Mouse (Mus musculus) testis, postnatal 10 days (tissue): Measurements from ENCODE around the gene Ftl1.
A peak's percentile ranks its signal among the peaks of the same experiment; 100 is the strongest.

Experiments
- DNase-seq: peaks from one replicate; pipeline ENCODE4 v3.0.0; 2021; ENCODE audit warnings: low spot score

Ftl1 gene

DNA sequence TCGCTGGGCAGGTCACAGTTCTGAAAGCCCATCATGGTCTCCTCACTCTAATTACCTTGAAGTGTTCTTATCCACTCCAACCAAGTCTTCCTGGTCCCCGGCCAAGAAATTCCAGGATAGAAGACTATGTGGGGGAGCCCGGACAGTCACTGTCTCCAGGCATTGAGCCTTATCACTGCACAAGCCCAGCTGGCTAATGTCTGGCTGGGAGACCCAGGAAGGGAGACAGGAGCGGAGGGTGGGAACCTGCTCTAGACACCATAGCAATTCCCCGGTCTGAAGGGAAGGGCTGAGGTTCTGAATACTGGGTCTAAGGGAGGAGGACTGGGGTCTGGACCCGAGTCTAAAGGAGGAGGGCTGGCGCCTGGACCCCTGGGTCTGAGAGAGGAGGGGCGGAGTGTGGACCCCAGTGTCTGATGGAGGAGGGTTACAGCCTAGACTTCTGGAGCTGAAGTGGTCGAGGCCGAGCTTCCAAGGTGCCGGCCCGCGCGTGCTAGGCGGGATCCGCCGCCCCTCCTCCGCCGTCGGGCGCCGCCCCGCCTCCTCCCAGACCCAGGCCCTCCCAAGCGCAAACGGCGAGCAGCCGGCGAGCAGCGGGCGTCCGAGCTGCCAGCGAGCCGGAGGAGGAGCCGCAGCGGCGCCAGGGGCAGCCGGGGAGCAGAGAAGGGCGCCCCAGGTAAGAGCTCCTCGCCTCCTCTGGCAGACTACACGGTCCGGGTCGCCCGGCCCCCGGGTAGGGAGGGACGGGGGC lies 46.4 kb downstream of the Ftl1 start, which contains the start of gene Ntf5:
TSS of gene Ntf5 (plus strand) at position 583 of the 751 bp plus-strand sequence.
- peak; percentile 88 for DNase-seq

DNA sequence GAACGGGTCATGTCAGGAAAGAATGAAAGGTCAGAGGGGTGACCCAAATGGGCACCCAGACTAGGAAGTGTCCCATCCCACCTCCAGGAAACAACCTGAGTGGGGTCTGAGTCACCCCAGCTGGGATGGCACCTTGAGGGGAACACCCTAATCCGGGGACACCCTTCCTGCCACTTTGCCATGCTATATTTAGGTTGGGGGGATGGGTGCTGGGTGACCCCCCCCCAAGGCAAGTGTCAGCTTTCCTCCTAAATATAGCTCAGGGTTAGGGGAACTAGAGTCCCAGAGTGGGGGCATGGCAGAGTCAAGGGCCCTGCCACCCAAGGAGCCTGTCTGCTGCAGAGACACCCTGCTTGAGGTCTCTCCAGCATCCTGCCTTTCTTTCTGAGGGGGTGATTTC lies 47.3 kb downstream of the Ftl1 start:
- DNase-seq, result no peak

DNA sequence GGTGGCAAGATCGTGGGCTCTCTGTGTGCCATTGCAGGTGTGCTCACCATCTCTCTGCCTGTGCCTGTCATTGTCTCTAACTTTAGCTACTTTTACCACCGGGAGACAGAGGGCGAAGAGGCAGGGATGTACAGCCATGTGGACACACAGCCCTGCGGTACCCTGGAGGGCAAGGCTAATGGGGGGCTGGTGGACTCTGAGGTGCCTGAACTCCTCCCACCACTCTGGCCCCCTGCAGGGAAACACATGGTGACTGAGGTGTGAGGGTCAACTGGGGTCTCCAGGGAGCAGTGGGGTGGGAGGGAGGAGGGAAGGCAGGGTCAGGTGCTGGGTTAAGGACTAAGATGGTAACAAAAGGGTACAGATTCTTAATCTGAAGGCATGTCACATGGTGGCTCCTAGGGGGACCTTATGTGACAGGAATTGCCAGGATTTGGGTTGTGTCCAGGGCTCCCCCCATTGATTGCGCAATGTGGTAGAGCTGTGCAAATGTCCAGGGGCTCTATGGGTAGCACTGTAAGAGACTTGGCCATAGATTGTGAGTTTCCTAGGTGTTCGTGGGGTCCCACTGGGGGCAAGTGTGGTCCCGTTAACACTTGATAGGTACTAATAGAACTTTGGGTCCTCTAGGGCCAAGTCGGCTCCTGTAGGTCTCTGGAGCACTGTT lies 50.1 kb downstream of the Ftl1 start:
- peak; percentile 39 for DNase-seq

DNA sequence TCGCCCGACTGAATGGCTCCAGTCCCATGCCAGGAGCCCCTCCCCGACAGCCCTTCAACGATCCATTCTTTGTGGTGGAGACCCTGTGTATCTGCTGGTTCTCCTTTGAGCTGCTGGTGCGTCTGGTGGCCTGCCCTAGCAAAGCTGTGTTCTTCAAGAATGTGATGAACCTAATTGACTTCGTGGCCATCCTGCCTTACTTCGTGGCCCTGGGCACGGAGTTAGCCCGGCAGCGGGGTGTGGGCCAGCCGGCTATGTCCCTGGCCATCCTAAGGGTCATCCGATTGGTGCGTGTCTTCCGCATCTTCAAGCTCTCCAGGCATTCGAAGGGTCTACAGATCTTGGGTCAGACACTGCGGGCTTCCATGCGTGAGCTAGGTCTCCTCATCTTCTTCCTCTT lies 50.7 kb downstream of the Ftl1 start:
- DNase-seq, result no peak

DNA sequence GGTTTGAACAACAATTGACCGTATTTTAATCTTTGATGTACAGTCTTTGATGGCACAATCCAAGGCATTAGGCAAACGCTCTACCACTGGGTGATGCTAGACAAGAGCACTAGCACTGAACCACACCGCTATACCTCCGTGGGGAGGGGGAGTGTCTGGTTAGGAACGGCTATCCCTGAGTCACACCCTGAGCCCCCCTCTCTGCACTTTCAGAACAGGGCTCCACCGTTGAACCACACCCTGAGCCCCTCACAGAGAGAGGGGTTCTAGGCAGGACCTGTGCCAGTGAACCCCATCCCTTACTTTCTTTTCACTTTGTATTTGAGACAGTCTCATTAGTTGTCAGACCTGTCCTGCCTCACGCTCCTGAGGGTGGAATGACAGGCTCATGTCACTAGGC lies 51.3 kb downstream of the Ftl1 start:
- DNase-seq, result no peak
